Mouse (Mus musculus) ES-CJ7 (cell line): Measurements from ENCODE around the gene Lhpp.
"Not testable (repeated sequence)": the region's sequence is repeated elsewhere in the genome, so short reads cannot be mapped to it uniquely, and the experiment has no call there.

Source experiments
- DNase-seq: peaks from one replicate; pipeline ENCODE4 v3.0.0; 2011; ENCODE audit warnings: low read depth, low spot score

The Lhpp gene

GRCm38 (mm10) chr7:132646514-132646913 lies 36.1 kb downstream of the Lhpp start:
- DNase-seq, result no peak

GRCm38 (mm10) chr7:132654412-132654811 lies 44.0 kb downstream of the Lhpp start:
- DNase-seq, result no peak

GRCm38 (mm10) chr7:132656075-132656474 lies 45.6 kb downstream of the Lhpp start:
- DNase-seq, result peak; percentile 94

GRCm38 (mm10) chr7:132656548-132656947 lies 46.1 kb downstream of the Lhpp start:
- DNase-seq, result peak; percentile 84

GRCm38 (mm10) chr7:132657371-132658057 lies 47.1 kb downstream of the Lhpp start:
- no peak for DNase-seq

- DNase-seq, result no peak
These were observed 47.6 kb downstream of the Lhpp start for GRCm38 (mm10) chr7:132658058-132658450.

- no peak for DNase-seq
These were observed 48.2 kb downstream of the Lhpp start for GRCm38 (mm10) chr7:132658688-132659087.

GRCm38 (mm10) chr7:132659633-132660032 lies 49.2 kb downstream of the Lhpp start:
- DNase-seq, result peak; percentile 21

GRCm38 (mm10) chr7:132662831-132663230 lies 52.4 kb downstream of the Lhpp start:
- not testable (repeated sequence) for DNase-seq

GRCm38 (mm10) chr7:132664815-132665214 lies 54.4 kb downstream of the Lhpp start:
- no peak for DNase-seq

GRCm38 (mm10) chr7:132665664-132666382 lies 55.4 kb downstream of the Lhpp start:
- no peak for DNase-seq

GRCm38 (mm10) chr7:132666516-132666915 lies 56.1 kb downstream of the Lhpp start:
- DNase-seq, result no peak

- DNase-seq, result no peak
These were observed 58.2 kb downstream of the Lhpp start for GRCm38 (mm10) chr7:132668604-132669003.

- DNase-seq, result no peak
These were observed 59.8 kb downstream of the Lhpp start for GRCm38 (mm10) chr7:132669999-132670862.

- DNase-seq, result no peak
These were observed 60.4 kb downstream of the Lhpp start for GRCm38 (mm10) chr7:132670863-132671165.

GRCm38 (mm10) chr7:132672481-132672959 lies 62.1 kb downstream of the Lhpp start:
- peak; percentile 25 for DNase-seq

- peak; percentile 91 for DNase-seq
These were observed 63.7 kb downstream of the Lhpp start for GRCm38 (mm10) chr7:132673931-132674755.

- no peak for DNase-seq
These were observed 65.5 kb downstream of the Lhpp start for GRCm38 (mm10) chr7:132675922-132676321.

- no peak for DNase-seq
These were observed 68.7 kb downstream of the Lhpp start for GRCm38 (mm10) chr7:132679117-132679516.

GRCm38 (mm10) chr7:132679549-132679948 lies 69.1 kb downstream of the Lhpp start:
- DNase-seq, result peak; percentile 15

- no peak for DNase-seq
These were observed 70.9 kb downstream of the Lhpp start for GRCm38 (mm10) chr7:132681296-132681695.
